Mouse (Mus musculus) myocyte (in vitro differentiated cells): ENCODE data around the gene Ski.

Experiments used
- POLR2AphosphoS2 ChIP-seq: IDR thresholded peaks from one replicate; pipeline ENCODE4 v1.6.1; 2011; ENCODE audit warnings: low read depth, control low read depth; ENCODE audit not compliant: insufficient read length
- TCF3 ChIP-seq: IDR thresholded peaks from one replicate; pipeline ENCODE4 v1.6.1; 2011; ENCODE audit warnings: low read depth, control low read depth; ENCODE audit not compliant: insufficient read length
- USF1 ChIP-seq: IDR thresholded peaks from one replicate; pipeline ENCODE4 v1.6.1; 2011; ENCODE audit warnings: low read depth, mild to moderate bottlenecking, control low read depth, moderate library complexity

DNA sequence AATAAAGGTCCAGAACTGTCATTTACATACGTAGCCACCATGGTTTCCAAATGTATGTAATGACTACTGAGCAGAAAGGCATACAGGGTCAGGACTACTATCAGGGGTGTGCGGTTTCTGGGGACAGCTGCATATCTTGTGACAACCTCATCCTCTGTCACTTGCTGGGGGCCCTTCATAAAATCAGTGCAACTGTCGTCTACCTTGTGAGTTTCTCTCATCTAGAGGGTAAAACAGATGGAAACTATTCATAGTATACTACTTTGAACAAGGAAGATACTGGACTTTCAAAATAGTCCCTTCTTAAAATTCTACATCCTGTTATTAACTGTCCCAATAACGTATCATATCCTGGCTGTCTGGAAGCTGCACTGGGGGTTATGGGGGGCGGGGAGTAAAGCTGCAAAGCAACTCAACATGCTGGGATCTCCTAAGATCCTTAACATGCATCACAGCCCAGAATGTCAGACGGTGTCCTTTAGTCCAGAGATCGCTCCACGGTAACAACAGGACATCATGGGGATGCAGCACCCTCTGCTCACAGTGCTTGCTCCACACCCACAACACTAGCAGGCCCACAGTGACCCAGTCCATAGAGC is 51.7 kb downstream of the Ski start:
- TF ChIP-seq TCF3 (no peak), POLR2AphosphoS2 (peak; percentile 55), USF1 (no peak)
